Mouse (Mus musculus): Measurements from ENCODE around the gene Isoc2b. TPM values are rescaled to one million over a fixed set of nuclear protein-coding genes. Genes with fewer than 3 reads are reported as not detected.

Gene Isoc2b
- 1.6 and 2.4 TPM in 2 replicates for polyA plus RNA-seq (2012; rRNA removed)
- polyA plus RNA-seq (2014; fragmentation: Nextera tagmentation; extraction: Ambion mirVana): 2.8 and 3.8 TPM in 2 replicates

- H3K4me3 ChIP-seq (ENCODE audit: insufficient read depth in 1 of 2, low read depth in 2 of 2, low read length in 2 of 2): no peak within 1 kb of the TSS
- ATAC-seq (ENCODE audit: insufficient read depth) (no peak), DNase-seq (ENCODE audit: low read depth in 3 of 3, low spot score in 3 of 3) (no peak)
- no peaks in the 10 kb centered on the region for H3K27me3 ChIP-seq (ENCODE audit: control insufficient read depth, insufficient read depth, low read length)
- H3K4me2 ChIP-seq (ENCODE audit: low read depth): no peak within 1 kb of the TSS
- WGBS (ENCODE audit: insufficient replicate concordance): 48% methylated on average over 6 of the region's 6 CpGs
- no peaks in the 10 kb centered on the region for H3K9me3 ChIP-seq (ENCODE audit: control insufficient read depth, low read length)
- TF ChIP-seq EP300 (IDR thresholded peaks at IDR 0.05; ENCODE audit: low read depth) (no peak), CTCF (IDR thresholded peaks at IDR 0.05; ENCODE audit: low read depth) (0 out of 2 replicates have a peak, but pooled peaks have one; percentile 9)
- H3K36me3 ChIP-seq (replicated peaks; ENCODE audit: control insufficient read depth, insufficient read depth, low read depth): no peaks in the 10 kb centered on the region
- no peak within 1 kb of the TSS for H3K9ac ChIP-seq (replicated peaks)
- peaks cover 4 to 10% of the 10 kb centered on the region in 2 experiments; a peak in 3 of 4 replicates for H3K4me1 ChIP-seq (replicated peaks; ENCODE audit: control insufficient read depth in 2 of 2, insufficient read depth in 2 of 2, low read length in 1 of 2)
- H3K27ac ChIP-seq: no peak within 1 kb of the TSS
These were observed at the start of gene Isoc2b for GRCm38 (mm10) chr7:4870133-4870532. Isoc2b (minus strand) TSS chr7:4870258.

GRCm38 (mm10) chr7:4919096-4919495, 49.0 kb upstream of the Isoc2b start:
- 91% methylated on average over 21 of the region's 21 CpGs for WGBS (ENCODE audit: insufficient replicate concordance)
- Histone ChIP-seq H3K4me3 (ENCODE audit: insufficient read depth in 1 of 2, low read depth in 2 of 2, low read length in 2 of 2) (no peak overlapping the region), H3K4me2 (ENCODE audit: low read depth) (no peak overlapping the region), H3K27ac (no peak overlapping the region), H3K27me3 (ENCODE audit: control insufficient read depth, insufficient read depth, low read length) (peaks cover 16% of the 10 kb centered on the region), H3K9ac (replicated peaks) (no peak overlapping the region), H3K9me3 (ENCODE audit: control insufficient read depth, low read length) (no peaks in the 10 kb centered on the region), H3K4me1 (replicated peaks; ENCODE audit: control insufficient read depth in 2 of 2, insufficient read depth in 2 of 2, low read length in 1 of 2) (peaks cover 8 to 14% of the 10 kb centered on the region in 2 experiments), H3K36me3 (replicated peaks; ENCODE audit: control insufficient read depth, insufficient read depth, low read depth) (peaks cover 16% of the 10 kb centered on the region)
- ATAC-seq (ENCODE audit: insufficient read depth): no peak
- TF ChIP-seq EP300 (IDR thresholded peaks at IDR 0.05; ENCODE audit: low read depth) (no peak), CTCF (IDR thresholded peaks at IDR 0.05; ENCODE audit: low read depth) (no peak)
- no peak for DNase-seq (ENCODE audit: low read depth in 3 of 3, low spot score in 3 of 3)

GRCm38 (mm10) chr7:4918681-4919080, 48.6 kb upstream of the Isoc2b start:
- Histone ChIP-seq H3K4me3 (ENCODE audit: insufficient read depth in 1 of 2, low read depth in 2 of 2, low read length in 2 of 2) (no peak overlapping the region), H3K4me1 (replicated peaks; ENCODE audit: control insufficient read depth in 2 of 2, insufficient read depth in 2 of 2, low read length in 1 of 2) (peaks cover 8 to 14% of the 10 kb centered on the region in 2 experiments), H3K9me3 (ENCODE audit: control insufficient read depth, low read length) (no peaks in the 10 kb centered on the region), H3K36me3 (replicated peaks; ENCODE audit: control insufficient read depth, insufficient read depth, low read depth) (peaks cover 16% of the 10 kb centered on the region), H3K4me2 (ENCODE audit: low read depth) (no peak overlapping the region), H3K9ac (replicated peaks) (no peak overlapping the region), H3K27me3 (ENCODE audit: control insufficient read depth, insufficient read depth, low read length) (peaks cover 12% of the 10 kb centered on the region), H3K27ac (no peak overlapping the region)
- TF ChIP-seq EP300 (IDR thresholded peaks at IDR 0.05; ENCODE audit: low read depth) (no peak), CTCF (IDR thresholded peaks at IDR 0.05; ENCODE audit: low read depth) (no peak)
- DNase-seq (ENCODE audit: low read depth in 3 of 3, low spot score in 3 of 3): no peak
- no peak for ATAC-seq (ENCODE audit: insufficient read depth)
- 87% methylated on average over 15 of the region's 15 CpGs for WGBS (ENCODE audit: insufficient replicate concordance)

GRCm38 (mm10) chr7:4917494-4917893, 47.4 kb upstream of the Isoc2b start:
- TF ChIP-seq EP300 (IDR thresholded peaks at IDR 0.05; ENCODE audit: low read depth): no peak
- no peak for TF ChIP-seq CTCF (IDR thresholded peaks at IDR 0.05; ENCODE audit: low read depth)
- no peak overlapping the region for H3K9ac ChIP-seq (replicated peaks)
- peaks cover under 1% of the 10 kb centered on the region; the same call in 1 of the 2 replicates for H3K27me3 ChIP-seq (ENCODE audit: control insufficient read depth, insufficient read depth, low read length)
- H3K36me3 ChIP-seq (replicated peaks; ENCODE audit: control insufficient read depth, insufficient read depth, low read depth): peaks cover 16% of the 10 kb centered on the region
- H3K27ac ChIP-seq: no peak overlapping the region
- ATAC-seq (ENCODE audit: insufficient read depth) (no peak), DNase-seq (ENCODE audit: low read depth in 3 of 3, low spot score in 3 of 3) (no peak)
- H3K4me2 ChIP-seq (ENCODE audit: low read depth): no peak overlapping the region
- H3K9me3 ChIP-seq (ENCODE audit: control insufficient read depth, low read length): no peaks in the 10 kb centered on the region
- 85% methylated on average over 2 of the region's 2 CpGs for WGBS (ENCODE audit: insufficient replicate concordance)
- H3K4me1 ChIP-seq (replicated peaks; ENCODE audit: control insufficient read depth in 2 of 2, insufficient read depth in 2 of 2, low read length in 1 of 2): peaks cover 8 to 14% of the 10 kb centered on the region in 2 experiments
- H3K4me3 ChIP-seq (ENCODE audit: insufficient read depth in 1 of 2, low read depth in 2 of 2, low read length in 2 of 2): no peak overlapping the region

GRCm38 (mm10) chr7:4915669-4916416, 45.8 kb upstream of the Isoc2b start:
- no peak for TF ChIP-seq EP300 (IDR thresholded peaks at IDR 0.05; ENCODE audit: low read depth)
- no peak for TF ChIP-seq CTCF (IDR thresholded peaks at IDR 0.05; ENCODE audit: low read depth)
- H3K27me3 ChIP-seq (ENCODE audit: control insufficient read depth, insufficient read depth, low read length): no peaks in the 10 kb centered on the region
- 18% methylated on average over 14 of the region's 14 CpGs for WGBS (ENCODE audit: insufficient replicate concordance)
- peaks cover 16% of the 10 kb centered on the region for H3K36me3 ChIP-seq (replicated peaks; ENCODE audit: control insufficient read depth, insufficient read depth, low read depth)
- H3K4me1 ChIP-seq (replicated peaks; ENCODE audit: control insufficient read depth in 2 of 2, insufficient read depth in 2 of 2, low read length in 1 of 2): peaks cover 8 to 14% of the 10 kb centered on the region in 2 experiments
- peak in 2 of 3 experiments; percentile 26 to 35 for DNase-seq (ENCODE audit: low read depth in 3 of 3, low spot score in 3 of 3)
- peak; percentile 62 for ATAC-seq (ENCODE audit: insufficient read depth)
- H3K4me2 ChIP-seq (ENCODE audit: low read depth): peak overlapping the region; percentile 77
- H3K4me3 ChIP-seq (ENCODE audit: insufficient read depth in 1 of 2, low read depth in 2 of 2, low read length in 2 of 2): peak overlapping the region; percentile 72 to 100
- no peaks in the 10 kb centered on the region for H3K9me3 ChIP-seq (ENCODE audit: control insufficient read depth, low read length)
- H3K9ac ChIP-seq (replicated peaks): peak overlapping the region; percentile 69
- H3K27ac ChIP-seq: peak overlapping the region; percentile 78

All from liver, embryonic 14.5 days (tissue).